Mouse (Mus musculus): ENCODE data around the gene Rfpl4.

DNA sequence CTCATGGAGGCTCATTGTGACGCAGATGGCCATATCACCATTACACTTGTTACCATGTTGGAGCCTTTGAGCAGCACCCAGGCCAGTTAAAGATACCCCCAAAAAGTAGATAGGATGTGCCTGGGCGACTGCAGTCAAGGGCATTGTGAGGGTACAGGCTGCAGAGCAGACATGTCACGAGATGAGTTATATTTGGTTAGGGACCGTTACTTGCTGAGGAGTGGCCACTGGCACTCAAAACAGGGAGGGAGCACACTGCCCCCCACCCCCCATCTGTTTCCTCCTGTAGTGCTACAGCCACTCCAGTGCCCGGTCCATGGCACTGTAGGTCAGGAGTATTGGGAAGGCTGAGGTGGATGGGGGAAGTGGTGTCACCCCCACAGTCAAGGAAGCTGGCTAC lies 18.0 kb downstream of the Rfpl4 start:
- no peak for TF ChIP-seq CTCF (IDR thresholded peaks at IDR 0.05; ENCODE audit: low read depth, low read length)
- no peak for TF ChIP-seq EP300 (IDR thresholded peaks at IDR 0.05; ENCODE audit: insufficient read depth, low read depth, low read length)
- TF ChIP-seq POLR2A (IDR thresholded peaks at IDR 0.05; ENCODE audit: insufficient read depth, low read length), result no peak

Data from ES-Bruce4 (cell line).